Mouse (Mus musculus): ENCODE measurements around the gene Clybl.

DNA sequence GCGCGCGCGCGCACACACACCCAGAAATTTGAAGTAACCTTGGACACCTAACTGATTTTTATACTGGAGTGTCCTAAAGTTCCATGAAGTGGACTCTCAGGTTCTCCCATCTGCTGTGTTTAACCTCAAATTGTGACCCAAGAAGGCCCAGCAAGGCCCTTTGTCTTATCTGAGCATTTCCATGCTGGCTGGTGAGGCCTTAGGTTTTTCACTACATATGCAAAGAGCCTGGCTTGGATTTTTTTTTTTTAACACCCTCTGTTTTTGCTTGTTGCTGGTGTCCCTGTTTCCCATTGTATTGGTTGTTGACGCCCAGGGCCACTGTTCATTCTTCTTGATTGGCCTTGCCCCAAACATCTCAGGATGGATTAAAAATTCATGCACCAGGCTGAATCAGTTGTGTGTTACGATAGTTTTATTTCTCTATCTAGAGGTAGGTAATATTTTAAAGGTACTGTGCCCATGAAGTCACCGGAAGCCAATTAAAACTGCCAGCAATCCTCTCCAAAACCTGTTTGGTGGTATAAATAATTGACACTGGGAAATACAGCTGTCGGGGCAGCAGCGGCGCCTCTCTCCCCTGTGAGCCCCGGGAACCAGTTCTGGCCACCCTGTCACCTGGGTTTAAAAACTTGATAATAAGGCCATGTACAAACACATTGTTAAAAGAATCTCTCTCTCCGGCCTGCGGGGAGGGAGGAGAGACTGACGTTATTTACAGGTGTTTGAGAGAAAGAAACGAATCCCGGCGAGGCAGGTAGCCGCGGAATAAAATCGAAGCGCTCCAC is 45.4 kb downstream of the Clybl start:
- TF ChIP-seq TAL1 (IDR thresholded peaks at IDR 0.05; ENCODE audit: low read length) = no peak
- TF ChIP-seq GATA1 (IDR thresholded peaks at IDR 0.05; ENCODE audit: low read length) = no peak

Data from erythroblast, embryonic 14.5 days (primary cell).